Mouse (Mus musculus): ENCODE results near the gene Sergef. TPM values are rescaled to one million over a fixed set of nuclear protein-coding genes. Genes with fewer than 3 reads are reported as not detected.
A peak's percentile ranks its signal among the peaks of the same experiment; 100 is the strongest.

The Sergef gene
- total RNA-seq, 2 experiments from 2014 or later, result 42.4 to 45.4 TPM

DNA sequence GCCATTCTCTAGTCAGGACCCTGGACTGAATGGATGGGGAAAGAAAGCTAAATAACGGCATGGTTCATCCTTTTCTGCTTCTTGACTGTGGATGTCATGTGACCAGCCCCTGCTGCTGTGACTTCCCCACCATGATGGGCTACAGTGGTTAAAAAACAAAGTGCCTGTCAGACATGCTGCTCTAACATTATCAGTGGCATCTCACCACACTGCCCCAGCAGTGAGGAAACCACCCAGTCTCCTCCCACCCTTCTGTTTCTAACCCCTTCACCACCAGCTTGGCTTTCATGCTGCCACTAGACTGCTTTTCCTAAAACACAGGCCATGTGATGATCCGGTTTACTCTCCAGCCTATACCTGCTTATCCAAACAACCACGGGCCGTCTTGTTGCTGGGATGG lies 140.0 kb downstream of the Sergef start:
- DNase-seq, result no peak

DNA sequence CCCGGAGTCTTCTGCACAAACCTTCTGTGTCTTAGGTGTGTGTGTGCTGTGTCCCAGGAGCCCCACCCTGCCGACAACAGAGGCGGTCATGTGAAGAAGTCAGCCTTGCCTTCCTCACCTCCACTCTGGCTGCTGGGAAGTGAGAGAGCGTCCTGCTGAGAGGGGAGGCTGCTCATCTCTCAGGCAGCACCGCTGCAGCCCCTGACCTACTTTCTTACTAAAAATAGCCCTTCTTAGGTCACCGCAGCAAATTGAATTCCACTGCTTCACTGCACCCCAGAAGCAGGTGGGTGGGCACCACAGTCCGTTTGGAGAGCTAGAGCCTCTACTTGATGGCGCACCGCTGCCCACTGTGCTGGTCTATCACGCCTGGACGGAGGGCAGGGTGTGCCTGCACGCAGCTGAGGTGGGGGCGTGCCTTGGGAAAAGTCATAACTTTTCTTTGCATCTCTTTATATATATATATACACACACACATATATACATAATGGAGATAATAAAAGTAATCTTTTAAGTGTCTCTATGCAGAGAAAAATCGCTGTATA lies 147.4 kb downstream of the Sergef start:
- DNase-seq, result no peak

DNA sequence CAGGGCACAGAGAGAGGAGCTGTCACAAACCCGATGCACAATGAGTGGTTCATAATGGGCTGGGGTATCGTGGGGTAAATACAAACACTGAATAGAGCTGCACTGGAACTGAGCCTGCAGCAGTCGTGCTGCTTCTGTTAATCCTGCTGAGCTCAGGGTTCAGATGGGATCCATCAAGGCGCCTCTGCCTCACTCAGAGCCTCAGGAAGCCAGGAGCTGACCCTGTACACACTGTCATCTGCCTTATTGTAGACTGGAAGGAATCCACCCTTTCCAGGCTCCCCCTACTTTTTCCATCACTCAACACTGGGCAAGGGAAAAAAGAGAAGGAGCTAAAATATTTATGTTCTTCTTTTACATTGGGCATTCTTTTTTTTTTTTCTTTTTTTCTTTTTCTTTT lies 152.3 kb downstream of the Sergef start:
- no peak for DNase-seq

DNA sequence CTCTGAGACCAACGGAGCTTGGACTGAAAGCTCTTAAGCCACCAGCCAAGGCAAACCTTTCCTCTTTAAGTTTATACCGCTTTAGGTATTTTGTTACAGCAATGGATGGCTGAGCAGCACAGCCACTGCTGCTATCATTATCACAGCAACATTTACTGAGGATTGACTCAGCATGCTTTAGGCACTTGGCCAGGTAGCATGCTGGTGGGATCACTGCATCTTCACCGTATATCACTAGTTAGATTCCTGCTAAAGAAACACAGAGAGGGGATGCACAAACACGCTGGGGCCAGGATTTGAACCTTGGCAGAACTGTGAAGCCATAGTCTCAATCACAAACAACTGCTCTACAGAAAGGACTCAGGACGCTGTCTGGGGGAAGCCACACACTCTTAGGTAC lies 152.8 kb downstream of the Sergef start:
- DNase-seq, result no peak

DNA sequence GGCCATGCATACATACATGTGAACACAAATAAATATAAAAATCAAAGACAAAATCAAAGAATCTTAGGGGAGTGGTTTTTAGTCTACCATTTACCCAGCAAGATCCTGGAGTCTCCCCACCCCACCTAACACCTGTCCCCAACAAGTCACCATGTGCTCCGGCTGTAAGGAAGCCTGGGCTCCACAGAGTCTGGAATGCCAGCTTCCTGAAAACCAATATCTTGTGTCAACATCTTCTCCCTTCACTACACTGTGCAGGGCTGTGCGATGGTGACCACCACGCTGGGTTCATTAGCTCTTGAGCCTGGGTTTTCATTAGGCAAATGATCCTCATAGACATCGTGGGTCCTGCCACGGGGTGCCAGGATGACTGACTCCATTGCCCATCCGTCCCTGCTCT lies 155.4 kb downstream of the Sergef start:
- DNase-seq, result no peak

DNA sequence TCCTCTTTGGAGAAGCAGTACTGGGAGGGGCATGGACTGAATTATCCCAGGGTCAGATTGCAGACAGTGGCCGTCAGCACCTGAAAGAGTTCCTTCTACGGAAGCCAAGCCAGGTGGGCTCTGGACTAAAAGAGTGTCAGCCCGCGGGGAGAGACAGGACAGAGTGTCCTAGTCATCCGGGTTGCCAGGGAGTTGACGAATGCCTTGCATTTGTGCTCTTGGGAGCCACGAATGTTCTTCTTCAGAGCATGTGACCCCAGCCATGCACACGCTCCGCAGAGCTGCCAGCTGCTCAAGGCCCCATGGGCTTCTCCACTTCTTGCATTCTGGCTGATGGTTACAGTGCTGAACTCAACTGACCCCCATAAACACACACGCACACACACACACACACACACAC lies 156.6 kb downstream of the Sergef start:
- DNase-seq, result no peak

DNA sequence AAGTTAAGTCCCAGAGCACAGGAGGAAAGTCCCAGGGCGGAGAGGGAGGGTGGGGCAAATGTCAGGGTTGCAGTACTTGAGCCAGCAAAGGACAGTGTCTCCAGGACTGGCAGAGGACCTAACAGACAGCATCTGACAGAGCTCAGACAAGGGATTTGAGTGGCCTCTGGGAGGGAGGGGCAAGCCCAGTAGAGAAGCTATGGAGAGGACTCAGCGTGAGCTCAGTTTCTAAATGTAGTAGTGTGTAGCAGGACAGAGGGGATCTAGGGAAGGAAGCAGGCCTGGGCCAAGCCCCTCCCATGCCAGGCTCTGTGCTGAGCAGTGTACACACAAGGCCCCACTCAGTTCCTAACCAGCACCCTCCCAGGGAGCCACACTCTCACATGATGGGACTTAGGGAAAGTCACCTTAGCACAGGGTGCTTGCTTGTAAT lies 157.5 kb downstream of the Sergef start:
- no peak for DNase-seq

DNA sequence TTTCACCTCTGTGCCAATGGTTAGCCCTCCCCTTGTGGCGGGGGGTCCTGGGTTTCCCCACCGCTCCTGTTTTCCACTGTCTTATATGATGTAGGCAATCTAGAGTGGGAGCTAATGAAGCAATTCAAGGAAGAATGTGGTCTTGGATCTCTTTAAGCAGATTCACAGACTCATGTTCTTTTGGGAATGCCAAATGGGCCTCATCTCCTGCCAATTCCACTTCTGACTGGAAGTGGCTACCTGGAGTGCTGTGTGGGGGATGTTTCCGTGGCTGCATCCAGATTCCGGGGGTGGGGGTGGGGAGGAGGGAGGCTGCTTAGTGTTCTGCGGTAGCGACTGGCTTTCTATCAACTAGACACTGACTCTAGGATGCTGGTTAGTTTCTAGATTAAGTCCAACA lies 159.8 kb downstream of the Sergef start:
- DNase-seq, result no peak

DNA sequence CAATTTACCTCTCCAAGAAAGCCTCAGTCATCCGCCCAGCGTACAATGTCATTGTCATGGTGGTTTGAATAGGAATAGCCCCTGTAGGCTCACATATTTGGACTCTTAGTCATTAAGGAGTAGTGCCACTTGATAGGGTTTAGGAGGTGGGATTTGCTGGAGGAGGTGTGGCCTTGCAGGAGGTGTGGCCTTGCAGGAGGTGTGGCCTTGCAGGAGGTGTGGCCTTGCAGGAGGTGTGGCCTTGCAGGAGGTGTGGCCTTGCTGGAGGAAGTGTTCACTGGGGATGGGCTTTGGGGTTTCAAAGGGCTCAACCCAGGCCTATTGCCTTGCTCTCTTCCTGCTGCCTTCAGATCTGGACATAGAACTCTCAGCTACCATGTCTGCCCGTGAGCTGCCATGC lies 162.2 kb downstream of the Sergef start:
- no peak for DNase-seq

DNA sequence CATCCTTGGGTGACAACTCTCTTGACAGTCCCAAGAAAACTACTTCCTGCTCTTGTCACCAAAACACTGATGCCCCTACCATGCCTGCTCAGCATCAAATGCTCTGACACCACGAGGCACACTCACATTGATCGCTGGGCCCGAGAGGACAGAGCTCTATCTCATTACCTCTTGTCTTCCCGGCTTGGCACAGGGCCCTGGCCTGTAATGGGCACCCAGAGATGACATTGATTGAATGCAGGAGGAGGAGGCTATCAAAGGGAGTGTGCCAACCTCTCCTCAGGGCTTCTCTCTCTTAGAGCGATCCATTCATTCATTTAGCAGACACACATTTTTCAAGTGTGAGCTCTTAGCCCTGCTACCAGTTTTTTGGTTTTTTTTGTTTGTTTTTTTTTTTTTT lies 164.1 kb downstream of the Sergef start:
- DNase-seq, result no peak

DNA sequence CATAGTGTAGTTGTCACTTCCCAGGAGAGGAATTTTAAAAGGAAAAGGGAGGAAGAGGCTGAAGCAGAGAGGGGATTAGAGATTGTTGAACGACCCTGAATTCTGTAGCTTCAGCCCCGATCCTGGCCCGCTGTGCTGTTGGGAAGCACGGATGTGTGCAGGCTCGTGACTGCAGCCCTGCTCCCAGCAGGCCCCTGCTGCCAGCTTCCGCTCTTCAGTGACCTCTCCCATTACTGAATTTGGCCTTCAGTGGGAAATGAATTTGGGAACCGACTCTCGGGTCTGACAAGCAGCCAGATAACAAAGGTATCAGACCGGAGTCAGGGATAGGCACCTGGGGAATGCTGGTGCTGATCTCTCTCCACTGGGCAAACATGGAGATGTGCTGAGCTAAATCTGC lies 166.5 kb downstream of the Sergef start:
- no peak for DNase-seq

DNA sequence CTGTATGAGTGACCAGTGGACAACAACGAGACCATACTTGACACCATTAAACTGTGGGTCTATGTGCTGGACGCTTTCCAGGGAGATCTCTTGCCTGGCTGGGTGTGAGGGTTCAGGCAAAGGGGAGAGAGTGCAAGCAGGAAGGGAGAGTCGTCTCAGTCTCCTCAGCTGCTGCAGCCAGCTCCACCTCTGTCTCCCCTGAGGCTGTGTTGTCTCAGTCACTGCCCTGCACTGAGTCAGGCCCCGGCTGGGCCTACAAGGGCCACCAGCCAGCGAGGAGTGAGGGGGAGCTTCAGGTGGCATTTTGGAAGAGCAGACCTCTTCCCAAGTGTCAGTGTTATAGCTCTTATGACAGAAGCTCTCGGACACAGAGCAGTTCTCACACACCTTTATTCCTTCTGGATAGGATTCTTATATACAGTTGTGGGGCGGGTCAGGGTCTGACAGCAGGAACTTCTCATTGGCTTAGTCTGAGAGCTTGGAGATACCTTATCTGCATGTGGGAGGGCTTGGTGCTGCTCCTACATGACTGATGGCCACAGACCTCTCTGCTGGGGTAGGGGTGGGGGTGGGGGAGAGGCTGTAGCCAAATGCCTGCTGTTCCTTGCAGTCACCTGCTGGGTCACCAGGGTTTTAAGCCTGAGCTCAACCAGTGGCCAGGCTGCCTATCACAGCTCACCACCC lies 168.4 kb downstream of the Sergef start:
- no peak for DNase-seq

DNA sequence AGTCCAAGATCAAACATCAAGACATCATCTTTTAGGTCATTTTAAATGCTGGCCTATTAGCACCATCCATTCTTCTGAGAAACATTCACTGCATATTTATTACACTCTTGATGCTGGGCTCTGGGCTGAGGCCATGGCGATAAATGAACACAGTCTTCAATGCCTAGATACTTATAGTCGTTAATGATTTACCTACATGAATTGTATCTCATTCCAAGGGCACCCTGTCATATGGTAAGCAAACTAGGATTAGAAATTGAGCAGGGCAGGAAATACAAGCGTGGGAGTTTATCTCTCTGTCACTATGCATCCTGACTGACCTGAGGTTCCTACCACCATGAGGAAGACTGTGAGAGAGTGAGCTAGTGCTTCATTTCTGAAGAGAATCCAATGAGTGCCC lies 170.1 kb downstream of the Sergef start:
- no peak for DNase-seq

DNA sequence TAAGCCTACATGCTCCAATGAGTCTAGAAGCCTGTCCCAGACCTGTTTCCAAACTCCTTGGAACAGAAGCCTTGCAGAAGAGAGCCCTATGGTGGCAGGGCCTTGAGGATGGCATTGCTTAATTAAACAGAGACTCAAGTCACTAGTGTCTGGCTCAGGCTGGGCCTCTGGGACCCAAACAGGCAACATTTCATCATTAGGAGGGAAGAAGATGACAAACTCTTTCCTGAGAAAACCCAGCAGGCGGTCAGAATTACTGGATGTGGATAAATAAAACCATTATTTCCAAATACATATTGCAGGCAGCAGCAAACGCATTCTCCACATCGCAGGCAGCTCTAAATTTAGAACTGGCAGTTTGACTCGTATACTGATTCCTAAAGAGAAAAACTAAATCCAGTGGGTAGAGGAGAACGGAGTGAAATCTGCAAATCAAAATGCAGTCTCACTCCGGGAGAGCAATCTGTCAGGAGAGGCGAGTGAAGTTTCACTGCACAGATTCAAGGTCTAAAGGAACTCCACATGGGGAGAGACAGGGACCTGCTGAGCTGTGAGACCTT lies 173.1 kb downstream of the Sergef start:
- DNase-seq, result peak in 1 of 2 experiments; percentile 29

DNA sequence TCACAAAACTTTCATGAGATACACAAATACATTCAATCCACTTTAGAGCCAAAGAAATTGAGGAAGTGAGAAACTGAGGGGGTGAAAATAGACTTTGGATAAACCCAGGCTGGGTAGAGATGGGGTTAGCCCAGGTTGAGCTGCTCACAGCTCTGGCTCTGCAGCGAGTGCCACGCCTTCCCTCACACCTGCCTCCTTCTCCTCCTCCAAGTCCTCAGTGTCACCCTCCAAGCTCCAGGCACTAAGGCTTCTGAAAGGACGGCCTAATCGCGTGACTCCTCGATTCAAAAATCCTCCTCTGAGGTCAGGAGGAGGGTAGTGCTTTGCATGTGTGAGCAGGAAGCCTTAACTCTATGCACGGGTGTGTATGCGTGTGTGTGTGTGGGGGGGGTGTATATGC lies 176.5 kb downstream of the Sergef start:
- no peak for DNase-seq

DNA sequence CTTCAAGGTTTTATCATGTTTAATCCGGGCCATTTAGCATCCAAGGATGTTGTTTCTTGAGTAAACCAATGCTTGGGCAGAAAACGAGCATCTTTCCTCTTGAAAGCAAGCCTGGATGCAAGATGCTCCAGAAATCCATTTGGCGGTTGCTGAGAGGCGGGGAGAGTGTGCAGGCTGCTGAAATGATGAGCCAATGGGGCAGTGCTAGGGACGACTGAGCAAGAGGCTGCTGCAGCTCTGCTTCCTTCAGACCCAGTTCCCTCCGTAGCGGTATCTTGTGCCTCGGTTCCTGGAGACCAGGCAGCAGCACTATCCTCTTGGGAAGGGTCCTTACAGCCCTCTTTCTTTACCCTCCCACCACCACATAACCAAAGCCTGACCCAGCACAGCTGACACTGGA lies 177.3 kb downstream of the Sergef start:
- DNase-seq, result peak in 1 of 2 experiments; percentile 20

DNA sequence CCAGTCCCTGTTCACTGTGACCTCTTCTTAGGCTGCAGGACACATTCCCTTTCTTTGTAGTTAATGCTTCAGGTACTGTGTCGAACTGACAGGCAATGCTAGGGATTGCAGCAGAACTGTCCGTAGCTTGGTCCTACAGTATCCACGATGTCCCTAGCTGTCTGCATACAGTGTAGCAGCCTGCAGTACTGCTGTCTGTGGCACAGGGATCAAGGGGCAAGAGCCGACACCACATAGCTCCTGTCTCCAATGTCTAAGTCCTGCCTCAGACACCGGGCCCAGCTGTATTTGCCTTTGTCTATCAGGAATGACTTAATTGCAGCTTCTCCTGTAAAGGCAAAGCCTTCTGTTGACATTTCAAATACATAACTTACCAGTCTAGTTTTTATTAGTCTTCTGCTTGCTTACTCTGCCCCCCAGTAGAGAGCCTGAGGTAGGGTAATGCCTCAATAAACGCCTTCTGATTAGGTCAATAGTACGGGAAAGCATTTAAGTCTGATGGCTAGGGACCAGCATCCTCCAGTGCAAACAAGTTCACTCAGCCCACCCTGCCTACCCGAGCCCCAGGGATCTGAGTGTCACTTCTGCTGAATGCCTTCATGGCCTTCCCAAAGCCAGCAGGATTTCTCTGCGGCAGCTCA lies 179.9 kb downstream of the Sergef start:
- DNase-seq, result no peak

DNA sequence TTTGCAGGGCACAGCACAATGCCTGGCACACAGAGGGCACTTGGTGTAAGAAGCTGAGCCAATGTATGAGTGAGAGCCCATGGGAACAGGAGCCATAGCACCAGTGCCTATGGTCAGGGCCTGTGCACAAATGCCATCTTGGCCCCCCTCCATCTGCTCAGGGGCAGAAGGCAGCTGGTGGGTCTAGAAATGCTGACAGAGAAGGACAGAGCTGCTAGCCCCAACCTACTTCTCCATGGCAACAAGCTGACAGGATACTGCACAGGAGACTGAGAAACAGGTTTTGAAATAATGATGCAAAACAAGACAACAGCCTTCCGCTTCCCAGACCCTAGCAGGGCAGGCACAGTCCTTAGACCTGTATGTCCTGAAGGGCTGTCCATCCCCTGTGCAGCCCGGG lies 180.4 kb downstream of the Sergef start:
- DNase-seq, result no peak

DNA sequence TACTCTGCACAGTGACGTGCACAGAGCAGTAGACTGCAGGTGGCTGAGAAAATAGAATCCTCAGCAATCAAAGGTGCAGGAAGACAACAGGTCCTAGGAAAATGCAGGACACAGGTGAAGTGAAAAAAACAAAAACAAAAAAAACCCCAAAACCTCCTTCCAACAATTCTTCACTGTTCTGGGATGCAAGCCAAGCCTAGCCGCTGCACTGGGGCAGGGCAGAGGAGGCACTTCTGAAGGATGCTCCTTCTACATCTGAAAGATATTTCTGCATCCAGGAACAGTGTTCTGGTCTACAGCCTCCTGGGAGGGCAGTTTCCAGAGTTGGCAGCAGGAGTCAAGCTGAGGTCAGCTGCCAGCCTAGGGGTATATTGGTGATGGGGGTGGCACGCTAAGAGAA lies 181.7 kb downstream of the Sergef start:
- DNase-seq, result no peak

DNA sequence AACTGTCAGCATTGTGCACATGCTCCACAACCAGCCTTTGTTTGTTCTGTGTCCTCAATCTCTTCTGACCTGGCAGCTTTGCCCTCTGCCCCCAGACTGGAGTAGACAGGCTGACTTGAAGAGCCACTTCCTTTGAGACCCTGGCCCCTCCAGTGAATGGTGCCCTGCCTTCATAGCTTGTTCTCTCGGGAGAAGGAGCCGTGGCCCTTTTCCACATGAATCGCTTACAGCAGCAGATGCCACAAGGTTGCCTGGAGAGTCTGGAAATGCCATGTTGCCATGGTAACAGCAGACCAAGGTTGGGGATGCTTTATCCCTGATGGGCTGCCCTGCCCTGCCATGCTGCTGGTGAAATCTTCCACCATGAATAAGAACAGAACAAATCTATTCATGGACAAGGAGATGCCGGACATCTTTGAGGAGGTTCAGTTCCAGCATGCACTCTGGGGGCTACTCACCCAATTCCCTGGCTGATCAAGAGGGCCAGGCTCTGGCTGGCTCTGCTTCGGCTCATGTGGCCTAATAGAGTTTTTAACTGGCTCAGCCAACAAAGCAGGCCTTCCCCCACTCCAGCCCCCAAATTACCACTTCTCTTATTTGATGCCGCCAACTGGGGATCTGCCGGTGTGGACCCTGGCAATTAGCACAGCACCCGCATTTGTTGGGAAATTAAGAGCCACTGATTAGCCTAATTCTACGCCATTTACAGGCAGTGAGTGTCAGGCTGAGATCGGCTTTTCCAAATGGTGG lies 185.5 kb downstream of the Sergef start:
- peak; percentile 26 to 29 for DNase-seq

DNA sequence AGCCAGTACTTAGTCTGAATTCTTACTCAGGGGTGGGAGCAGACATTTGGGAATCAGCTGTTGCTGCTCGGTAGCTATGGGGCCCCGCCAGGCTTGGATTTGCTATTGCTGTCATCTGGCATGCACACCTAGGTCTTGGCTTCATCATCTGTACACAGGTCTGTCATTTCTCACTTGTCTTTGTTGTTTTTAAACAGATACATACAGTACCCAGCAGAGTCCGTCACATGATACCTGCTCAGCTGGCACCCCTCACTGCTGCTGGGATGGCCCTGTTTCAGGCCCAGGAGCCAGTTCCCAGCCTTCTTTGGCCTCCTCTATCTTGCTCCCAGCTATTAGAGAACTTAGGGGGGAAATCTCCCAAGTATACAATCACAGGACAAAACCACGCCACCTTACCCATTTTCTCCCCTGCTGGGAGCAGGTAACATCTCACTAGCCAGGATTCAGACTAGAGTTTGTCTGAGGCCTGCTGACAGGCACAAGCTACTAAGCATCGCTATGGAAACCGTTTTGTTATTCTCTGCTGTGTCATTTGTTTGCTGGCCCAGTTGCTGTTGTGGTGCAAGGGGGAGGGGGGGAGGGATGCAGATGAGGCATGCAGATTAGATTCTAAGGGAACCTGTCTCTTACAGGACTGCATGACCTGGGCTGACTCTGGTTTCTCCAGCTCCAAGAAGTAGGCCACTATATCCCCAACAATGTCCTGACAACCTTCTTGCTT lies 190.5 kb downstream of the Sergef start:
- peak; percentile 27 to 28 for DNase-seq

DNA sequence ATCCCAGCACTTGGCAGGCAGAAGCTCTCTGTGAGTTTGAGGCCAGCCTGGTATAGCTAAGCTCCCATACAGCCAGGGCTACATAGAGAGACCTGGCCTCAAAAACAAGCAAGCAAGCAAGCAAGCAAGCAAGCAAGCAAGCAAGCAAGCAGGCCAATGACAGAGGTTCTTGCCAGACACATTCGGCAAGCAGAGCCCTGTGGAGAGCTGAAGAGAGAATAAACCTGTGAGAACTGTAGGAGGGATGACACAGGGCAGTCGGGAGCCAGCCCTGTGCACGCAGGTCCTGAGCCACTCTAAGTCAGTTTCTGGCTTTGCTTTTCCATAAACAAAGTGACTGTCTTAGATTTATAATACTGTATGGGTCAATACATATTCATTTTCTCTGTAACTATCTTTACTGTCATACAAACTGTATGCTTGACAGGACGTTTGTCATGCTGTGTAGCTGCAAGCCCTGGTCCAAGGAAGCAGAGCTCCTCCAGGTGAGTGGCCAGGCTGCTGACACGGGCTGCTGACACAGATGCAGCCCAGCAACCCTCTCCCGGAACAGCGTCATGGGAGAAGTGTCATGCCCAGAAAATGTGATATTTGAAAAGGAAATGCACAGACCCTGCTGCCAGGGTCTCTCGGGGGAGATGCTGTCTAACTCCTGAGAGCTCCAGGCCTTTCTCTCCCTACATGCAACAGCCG lies 192.0 kb downstream of the Sergef start:
- no peak for DNase-seq

Data from layer of hippocampus, postnatal 36 days (tissue).